Mouse (Mus musculus) neural tube, embryonic 14.5 days (tissue): ENCODE measurements around the gene Morc4. TPM values are rescaled to one million over a fixed set of nuclear protein-coding genes. Genes with fewer than 3 reads are reported as not detected.

Experiments
- ATAC-seq: fragments of 200-750 bp; cut with Nextera tagmentation; 2 replicates; pipeline ENCODE4 v1.8.0; 2017; ENCODE audit warnings: low read depth, mild to moderate bottlenecking, moderate TSS enrichment, moderate library complexity
- H3K27ac ChIP-seq: fragments of 300-500 bp; sonication (generic); 2 replicates; pipeline ENCODE4 v1.5.1; 2014; ENCODE audit warnings: low read depth, mild to moderate bottlenecking, control low read depth, low read length, moderate library complexity, mixed read lengths
- H3K27me3 ChIP-seq: fragments of 300-500 bp; sonication (generic); 2 replicates; pipeline ENCODE4 v1.6.1; 2014; ENCODE audit warnings: low read length; ENCODE audit not compliant: control insufficient read depth, insufficient read depth
- H3K36me3 ChIP-seq: fragments of 300-500 bp; sonication (generic); 2 replicates; pipeline ENCODE4 v1.6.1; 2014; ENCODE audit warnings: low read length, mixed read lengths; ENCODE audit not compliant: control insufficient read depth, insufficient read depth
- H3K4me1 ChIP-seq: fragments of 300-500 bp; sonication (generic); 2 replicates; pipeline ENCODE4 v1.6.1; 2014; ENCODE audit warnings: low read length; ENCODE audit not compliant: control insufficient read depth, insufficient read depth
- H3K4me2 ChIP-seq: fragments of 300-500 bp; sonication (generic); 2 replicates; pipeline ENCODE4 v1.6.1; 2014; ENCODE audit warnings: mild to moderate bottlenecking, low read depth, low read length, control low read depth
- H3K4me3 ChIP-seq: fragments of 300-500 bp; sonication (generic); 2 replicates; pipeline ENCODE4 v1.5.1; 2014; ENCODE audit warnings: low read depth, low read length, control low read depth, mixed read lengths
- H3K9ac ChIP-seq: fragments of 300-500 bp; sonication (generic); replicated peaks from 2 replicates; pipeline ENCODE4 v1.6.1; 2014; ENCODE audit warnings: low read depth, mild to moderate bottlenecking, control low read depth, low read length, mixed read lengths
- H3K9me3 ChIP-seq: fragments of 300-500 bp; sonication (generic); 2 replicates; pipeline ENCODE4 v1.6.1; 2016; ENCODE audit warnings: low read length; ENCODE audit not compliant: control insufficient read depth
- WGBS: fragments of 180-500 bp; shearing (Covaris S2); extraction: QIAGEN DNeasy Blood & Tissue Kit; methylation state at CpG from one replicate; pipeline ENCODE4 v1.1.7; 2014; 5-methylcytosine and 5-hydroxymethylcytosine counted together
- polyA plus RNA-seq: library from polyadenylated mRNA; unstranded; fragments of >200 nt; fragmentation: Nextera tagmentation; extraction: Ambion mirVana; gene quantifications from 2 replicates; pipeline ENCODE4 v1.2.1, GENCODE M21; 2014

Gene Morc4
- polyA plus RNA-seq, 1 experiment from 2014 or later: 4.2 TPM

DNA sequence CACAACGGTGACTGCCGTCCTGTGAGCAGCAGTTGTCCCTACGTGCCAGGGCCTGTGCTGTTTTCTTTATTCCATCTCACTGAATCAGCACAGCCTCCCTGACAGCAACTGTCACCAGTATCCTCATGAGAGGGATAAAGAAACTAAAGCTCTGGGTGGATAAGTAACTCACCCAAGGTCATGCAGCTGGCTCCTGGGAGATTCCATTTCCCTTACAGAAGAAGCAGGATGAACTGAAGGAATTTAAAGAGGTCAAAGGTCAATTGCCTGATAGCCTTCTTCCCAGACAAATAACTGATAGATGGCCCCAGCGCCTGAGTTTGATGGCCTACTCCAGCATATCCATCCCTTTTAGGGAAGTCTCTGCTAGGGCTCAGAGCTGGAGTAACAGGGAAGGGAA, 94.1 kb downstream of the Morc4 start:
- Histone ChIP-seq H3K4me1 (no peaks in the 10 kb centered on the region), H3K4me3 (no peak overlapping the region), H3K27me3 (no peaks in the 10 kb centered on the region), H3K9me3 (no peaks in the 10 kb centered on the region), H3K36me3 (no peaks in the 10 kb centered on the region), H3K9ac (no peak overlapping the region), H3K4me2 (no peak overlapping the region), H3K27ac (no peak overlapping the region)
- 37% methylated on average over 4 of the region's 4 CpGs for WGBS
- no peak for ATAC-seq

- no peaks in the 10 kb centered on the region for H3K27me3 ChIP-seq
- no peak overlapping the region for H3K9ac ChIP-seq
- WGBS: 72% methylated on average over 7 of the region's 7 CpGs
- no peak overlapping the region for H3K4me3 ChIP-seq
- H3K4me1 ChIP-seq: no peaks in the 10 kb centered on the region
- no peak overlapping the region for H3K4me2 ChIP-seq
- no peak for ATAC-seq
- no peaks in the 10 kb centered on the region for H3K36me3 ChIP-seq
- H3K27ac ChIP-seq: no peak overlapping the region
- no peaks in the 10 kb centered on the region for H3K9me3 ChIP-seq
Observed at GRCm38 (mm10) chrX:139775084-139775612, 96.3 kb downstream of the Morc4 start.

GRCm38 (mm10) chrX:139774309-139775083, 97.0 kb downstream of the Morc4 start:
- Histone ChIP-seq H3K4me1 (no peaks in the 10 kb centered on the region), H3K9ac (no peak overlapping the region), H3K36me3 (no peaks in the 10 kb centered on the region), H3K9me3 (no peaks in the 10 kb centered on the region), H3K27me3 (no peaks in the 10 kb centered on the region), H3K4me3 (no peak overlapping the region), H3K27ac (no peak overlapping the region), H3K4me2 (no peak overlapping the region)
- ATAC-seq: peak; percentile 21; the same call in 1 of the 2 replicates
- 34% methylated on average over 18 of the region's 18 CpGs for WGBS

Other genes starting within 250 kb of the Morc4 start
- gene Tbc1d8b, start 186.7 kb downstream of the Morc4 start, polyA plus RNA-seq: 0.23 and 0.46 TPM in 2 replicates
- gene Gm15013, start 157.2 kb downstream of the Morc4 start, polyA plus RNA-seq: not detected in 2 replicates
- not detected in 2 replicates for gene Ripply1, start 89.3 kb downstream of the Morc4 start, polyA plus RNA-seq
- not detected in 2 replicates for gene Cldn2, start 70.8 kb downstream of the Morc4 start, polyA plus RNA-seq
- gene Rbm41, start 126.9 kb upstream of the Morc4 start, polyA plus RNA-seq: 9.4 TPM in 2 replicates
- gene Nup62cl, start 191.0 kb upstream of the Morc4 start, polyA plus RNA-seq: 0.95 and 1.8 TPM in 2 replicates
- not detected in 2 replicates for gene Pih1h3b, start 191.2 kb upstream of the Morc4 start, polyA plus RNA-seq